Mouse (Mus musculus) colon, adult 2 months (tissue): ENCODE results near the gene Slc16a11. TPM values are rescaled to one million over a fixed set of nuclear protein-coding genes. Genes with fewer than 3 reads are reported as not detected.

Experiments
- polyA plus RNA-seq: library from polyadenylated mRNA; depleted of rRNA; stranded (reverse); fragments of >200 nt; gene quantifications from 2 replicates; pipeline ENCODE4 v1.2.3, GENCODE M21; 2012; rRNA removed

Gene Slc16a11
- 19.0 and 22.8 TPM in 2 replicates for polyA plus RNA-seq

DNA sequence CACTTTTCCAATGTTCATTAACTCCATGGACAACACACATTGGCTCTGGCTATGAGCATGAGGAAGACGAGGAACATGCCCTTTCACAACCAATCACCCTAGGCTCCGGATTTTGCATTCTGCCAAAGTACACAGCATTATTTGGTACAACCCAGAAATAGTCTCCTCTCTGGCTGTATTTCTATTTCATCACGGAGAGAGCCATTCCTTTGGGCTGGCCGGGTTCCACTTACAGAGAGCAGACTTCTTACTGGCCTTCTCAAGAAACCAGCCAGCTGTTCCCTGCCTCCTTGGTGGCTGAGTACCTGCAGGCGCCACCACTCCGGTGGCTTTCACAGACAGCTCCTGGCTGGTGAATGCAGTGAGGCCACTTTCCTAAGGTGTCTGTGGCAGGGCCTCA lies at the start of gene Slc16a11:
Slc16a11 (plus strand) TSS at position 330 of the 400 bp plus-strand sequence.

DNA sequence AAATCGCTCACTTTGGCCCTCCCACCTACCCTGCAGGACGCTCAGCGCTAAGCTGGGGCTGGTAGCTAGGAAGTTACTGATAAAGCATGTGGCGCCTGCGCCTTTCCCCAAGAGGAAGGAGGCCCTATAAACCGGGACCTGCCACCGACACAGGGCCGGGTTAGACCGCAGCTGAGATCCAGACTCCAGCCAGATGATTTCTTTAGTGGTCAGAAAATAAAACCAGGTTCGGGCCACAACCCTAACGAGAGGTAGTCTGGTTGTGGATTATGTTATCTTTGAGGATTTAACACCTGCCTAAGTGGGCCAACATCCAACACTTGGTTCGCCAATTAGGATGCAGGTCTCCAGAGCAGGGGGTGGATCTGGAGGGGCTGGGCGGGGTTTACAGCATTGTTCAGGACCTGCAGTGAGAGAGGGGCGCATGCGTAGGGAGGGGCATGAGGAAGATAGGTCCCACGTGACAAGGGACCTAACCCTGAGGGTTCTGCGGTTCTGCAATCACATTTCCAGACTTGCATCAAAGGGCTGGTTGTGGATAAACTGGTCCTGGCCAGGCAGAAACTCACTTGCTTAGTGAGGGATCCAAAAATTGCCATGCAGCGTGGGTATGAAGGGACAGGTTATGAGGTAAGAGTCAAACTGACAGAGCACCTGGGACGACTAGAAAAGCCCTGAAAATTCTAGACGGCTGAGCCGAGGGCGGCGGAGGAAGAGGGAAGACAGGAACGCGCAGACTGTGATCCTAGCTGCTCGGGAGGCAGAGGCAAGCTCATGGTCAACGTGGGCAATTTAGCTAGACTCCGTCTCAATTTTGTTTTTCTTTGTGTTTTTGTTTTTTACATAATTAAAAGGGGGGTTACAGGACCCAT lies 8.4 kb downstream of the Slc16a11 start, which contains the start of gene Slc16a13:
Slc16a13 (minus strand) TSS at position 334 of the 872 bp plus-strand sequence.

DNA sequence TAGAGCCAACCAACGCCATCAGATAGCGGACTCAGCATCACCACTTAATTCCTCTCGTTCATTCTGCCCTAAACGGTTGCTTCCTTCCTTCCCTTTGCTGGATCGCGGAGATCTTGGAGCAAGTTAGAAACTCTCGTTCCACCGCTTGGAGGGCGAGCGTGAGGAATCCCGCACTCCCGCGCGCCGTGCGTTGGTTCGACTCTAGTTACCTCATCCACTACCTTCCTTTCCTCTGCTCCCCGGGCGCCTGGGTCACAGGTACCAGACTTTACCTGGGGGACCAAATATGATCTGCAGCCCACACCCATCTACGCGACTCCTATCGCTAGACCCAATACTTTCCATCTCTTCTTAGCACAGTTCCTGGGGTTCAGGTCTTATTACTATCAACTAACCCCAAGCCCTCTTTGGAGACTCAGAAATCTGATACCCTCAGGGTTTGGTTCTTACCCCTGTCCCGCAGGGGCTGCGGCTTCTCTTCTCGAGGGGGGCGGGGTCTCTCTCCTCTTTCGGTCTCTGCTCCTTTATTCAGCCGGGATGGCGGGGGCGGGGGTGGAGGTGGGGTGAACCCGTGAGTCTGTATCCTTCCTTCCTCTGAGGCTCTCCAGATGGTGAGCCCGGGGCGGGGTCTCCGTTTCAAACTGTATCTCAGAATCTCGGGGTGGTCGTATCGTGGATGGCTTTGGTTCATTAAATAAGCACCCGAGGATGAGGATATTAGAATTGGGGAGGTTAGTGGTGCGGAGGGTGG lies 16.9 kb downstream of the Slc16a11 start, which contains the start of gene Bcl6b:
Bcl6b (minus strand) TSS at position 539 of the 751 bp plus-strand sequence.

DNA sequence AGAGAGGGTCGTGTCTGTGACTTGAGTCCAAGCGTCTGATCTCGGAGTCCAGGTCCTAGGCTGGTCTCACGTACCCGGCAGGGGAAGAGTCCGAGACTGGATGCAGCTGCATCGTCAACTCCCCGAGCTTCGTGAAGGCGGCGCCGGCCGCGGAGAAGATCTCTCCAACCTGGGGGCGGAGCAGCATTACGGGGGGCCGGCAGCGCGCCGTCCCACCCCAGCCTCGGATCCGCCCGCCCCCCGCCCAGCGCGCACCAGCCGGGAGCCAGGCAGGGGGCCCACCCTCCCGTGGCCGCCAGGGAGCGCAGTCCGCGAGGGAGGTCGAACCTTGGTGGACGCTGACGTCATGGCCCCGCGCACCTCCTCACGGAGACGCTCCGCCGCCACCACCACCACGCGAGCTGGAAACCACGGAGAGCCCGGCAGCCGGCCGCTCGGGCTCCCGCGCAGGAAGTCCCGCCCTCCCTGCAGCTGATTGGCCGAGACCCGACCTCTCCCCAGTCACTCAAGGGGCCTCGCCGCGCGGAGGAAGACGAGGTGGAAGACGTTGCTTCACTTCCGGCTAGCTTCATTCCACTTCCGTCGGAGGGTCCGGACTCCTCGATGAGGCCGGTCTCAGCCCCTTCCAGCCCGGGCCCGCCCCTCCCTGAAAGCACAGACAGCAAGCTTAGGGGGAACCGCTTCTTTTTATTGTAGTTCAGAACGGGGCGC lies 25.1 kb downstream of the Slc16a11 start, which contains the start of gene 0610010K14Rik:
0610010K14Rik (minus strand) TSS at position 458 of the 711 bp plus-strand sequence.

DNA sequence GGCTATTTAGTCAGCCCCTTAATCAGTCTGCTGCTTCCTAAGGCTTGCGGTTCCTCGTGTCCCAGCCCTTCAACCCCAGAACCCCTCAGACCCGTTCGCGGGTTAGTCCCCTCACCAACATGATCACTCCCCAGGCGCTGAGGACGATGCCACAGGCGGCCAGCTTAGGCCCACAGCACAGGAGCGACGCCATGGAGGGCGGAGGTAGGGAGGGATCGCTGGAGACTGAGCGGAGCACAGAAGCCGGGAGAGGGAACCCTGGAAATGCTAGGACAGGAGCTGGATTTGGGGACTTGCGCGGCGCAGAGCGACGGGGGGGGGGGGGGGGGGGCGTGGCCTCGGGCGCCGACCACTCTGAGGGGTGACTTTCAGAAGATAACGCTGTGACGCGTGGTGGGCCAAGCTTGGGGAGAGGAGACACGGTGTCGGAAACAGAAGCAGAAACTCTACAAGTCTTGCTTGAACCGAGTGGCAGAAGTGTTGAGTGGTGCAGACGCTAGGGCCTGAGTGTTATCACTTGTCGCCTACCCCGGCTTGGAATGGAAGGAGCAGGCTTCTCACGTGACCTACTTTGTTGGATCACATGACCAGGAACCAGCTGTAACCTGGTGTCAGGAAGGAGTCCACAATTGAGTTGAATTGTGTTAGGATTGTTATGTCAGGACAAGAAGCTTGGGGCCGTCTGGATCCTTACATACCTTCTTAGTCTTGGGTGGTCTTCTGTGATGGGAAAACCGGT lies 27.2 kb downstream of the Slc16a11 start, which contains the start of the genes Gm21988 and Rnasek:
Gm21988 (minus strand) TSS at position 290 of the 739 bp plus-strand sequence.
Rnasek (minus strand) TSS at position 302 of the 739 bp plus-strand sequence.

DNA sequence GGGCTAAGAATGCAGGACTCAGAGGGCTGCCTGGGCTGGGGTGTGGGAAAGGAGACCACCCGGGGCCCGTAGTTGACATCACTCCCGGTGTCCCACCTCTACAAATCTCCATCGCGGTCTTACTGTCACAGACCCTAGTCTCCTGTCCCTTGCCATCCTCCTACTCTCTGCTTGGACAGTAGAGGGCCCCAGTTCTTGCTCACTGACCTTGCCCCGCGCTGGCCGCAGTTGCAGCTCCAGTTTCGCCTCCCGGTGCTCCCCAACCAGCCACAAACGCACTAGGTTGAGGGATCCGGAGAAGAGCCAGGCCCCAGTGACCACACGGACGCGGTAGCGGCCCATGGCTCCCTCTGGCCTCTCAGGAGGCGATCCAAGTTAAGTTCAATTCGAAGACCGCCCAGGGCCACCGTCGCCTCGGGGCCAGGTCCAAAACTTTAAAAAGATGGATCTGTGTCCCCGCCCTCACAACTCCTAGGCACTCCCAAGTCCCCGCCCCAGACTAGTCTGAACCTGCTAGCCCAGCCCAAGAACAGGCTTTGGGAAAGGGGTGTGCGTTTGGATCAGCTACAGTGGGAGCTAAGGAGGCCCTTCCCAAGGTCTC lies 42.5 kb downstream of the Slc16a11 start, which contains the start of gene Alox12:
Alox12 (minus strand) TSS at position 423 of the 601 bp plus-strand sequence.

Other genes starting within 250 kb of the Slc16a11 start
- gene Cldn7, start 248.0 kb upstream of the Slc16a11 start, polyA plus RNA-seq, result 779 and 796 TPM in 2 replicates
- 100 and 117 TPM in 2 replicates for gene Ctdnep1, start 231.6 kb upstream of the Slc16a11 start, polyA plus RNA-seq
- 38.7 and 48.9 TPM in 2 replicates for gene Elp5, start 230.2 kb upstream of the Slc16a11 start, polyA plus RNA-seq
- gene Gabarap, start 221.6 kb upstream of the Slc16a11 start, polyA plus RNA-seq, result 207 and 284 TPM in 2 replicates
- gene Phf23, start 217.0 kb upstream of the Slc16a11 start, polyA plus RNA-seq, result 12.3 and 13.5 TPM in 2 replicates
- 12.1 TPM in 2 replicates for gene Dvl2, start 212.2 kb upstream of the Slc16a11 start, polyA plus RNA-seq
- gene Acadvl, start 197.3 kb upstream of the Slc16a11 start, polyA plus RNA-seq, result 106 and 112 TPM in 2 replicates
- gene Dlg4, start 195.8 kb upstream of the Slc16a11 start, polyA plus RNA-seq, result 12.2 and 16.0 TPM in 2 replicates
- gene Asgr1, start 158.7 kb upstream of the Slc16a11 start, polyA plus RNA-seq, result 0.22 and 0.60 TPM in 2 replicates
- gene Asgr2, start 120.1 kb upstream of the Slc16a11 start, polyA plus RNA-seq, result 0.52 TPM in 2 replicates
- 2.6 and 4.0 TPM in 2 replicates for gene Mgl2, start 82.4 kb upstream of the Slc16a11 start, polyA plus RNA-seq
- gene Clec10a, start 56.6 kb upstream of the Slc16a11 start, polyA plus RNA-seq, result 1.3 and 3.6 TPM in 2 replicates
- gene Slc16a13, start 8.3 kb downstream of the Slc16a11 start, polyA plus RNA-seq, result 7.2 and 11.0 TPM in 2 replicates
- gene Bcl6b, start 17.0 kb downstream of the Slc16a11 start, polyA plus RNA-seq, result 2.0 and 2.7 TPM in 2 replicates
- 45.7 and 58.9 TPM in 2 replicates for gene 0610010K14Rik, start 25.2 kb downstream of the Slc16a11 start, polyA plus RNA-seq
- 5.9 and 6.5 TPM in 2 replicates for gene Gm21988, start 27.1 kb downstream of the Slc16a11 start, polyA plus RNA-seq
- gene Rnasek, start 27.1 kb downstream of the Slc16a11 start, polyA plus RNA-seq, result 146 and 189 TPM in 2 replicates
- 1.2 and 1.7 TPM in 2 replicates for gene Alox12, start 42.6 kb downstream of the Slc16a11 start, polyA plus RNA-seq
- 0.09 and 0.10 TPM in 2 replicates for gene Alox12e, start 109.9 kb downstream of the Slc16a11 start, polyA plus RNA-seq
- 2.3 and 3.8 TPM in 2 replicates for gene Alox15, start 139.3 kb downstream of the Slc16a11 start, polyA plus RNA-seq
- 13.3 and 14.7 TPM in 2 replicates for gene Pelp1, start 197.3 kb downstream of the Slc16a11 start, polyA plus RNA-seq
- gene Arrb2, start 219.9 kb downstream of the Slc16a11 start, polyA plus RNA-seq, result 22.9 and 26.3 TPM in 2 replicates
- 18.3 TPM in 2 replicates for gene Med11, start 239.2 kb downstream of the Slc16a11 start, polyA plus RNA-seq
- 4.1 and 4.6 TPM in 2 replicates for gene Zmynd15, start 246.7 kb downstream of the Slc16a11 start, polyA plus RNA-seq
- gene Cxcl16, start 247.2 kb downstream of the Slc16a11 start, polyA plus RNA-seq, result 21.9 and 24.0 TPM in 2 replicates